In genomic region chr5:148332622-148332974, GRCm38 (mm10) we compare ENCODE assay signal across 8 mouse cellular contexts.
DNase-seq lines count a peak whose midpoint lies in the region; ATAC-seq and TF ChIP-seq lines count a peak whose summit lies in the region.

No protein-coding gene starts in this region.

- no peaks in the 10 kb centered on the region for H3K4me1 ChIP-seq in heart, adult 2 months (ENCODE audit: control insufficient read depth, insufficient read depth, low read length)
- no peaks in the 10 kb centered on the region for H3K4me1 ChIP-seq in kidney, adult 2 months (ENCODE audit: control insufficient read depth, insufficient read depth, low read length)
- H3K4me1 ChIP-seq in limb, embryonic 12.5 days (replicated peaks), result peaks cover 10% of the 10 kb centered on the region
- no peaks in the 10 kb centered on the region for H3K4me1 ChIP-seq in midbrain, embryonic 15.5 days

- H3K27me3 ChIP-seq in heart, adult 2 months (ENCODE audit: control insufficient read depth, insufficient read depth, low read length), result no peaks in the 10 kb centered on the region
- no peaks in the 10 kb centered on the region for H3K27me3 ChIP-seq in kidney, adult 2 months (replicated peaks; ENCODE audit: control insufficient read depth, insufficient read depth, low read length)
- no peaks in the 10 kb centered on the region for H3K27me3 ChIP-seq in limb, embryonic 12.5 days
- H3K27me3 ChIP-seq in midbrain, embryonic 15.5 days (replicated peaks), result no peaks in the 10 kb centered on the region

- no peak for TF ChIP-seq POLR2A in heart, adult 2 months (IDR thresholded peaks at IDR 0.05; ENCODE audit: insufficient read depth, low read depth, low read length)
- TF ChIP-seq POLR2A in kidney, adult 2 months (IDR thresholded peaks at IDR 0.05; ENCODE audit: low read depth, low read length), result no peak

- no peak overlapping the region for H3K9ac ChIP-seq in heart, adult 2 months (ENCODE audit: low read depth, low read length)
- no peak overlapping the region for H3K9ac ChIP-seq in limb, embryonic 12.5 days (replicated peaks)
- H3K9ac ChIP-seq in midbrain, embryonic 15.5 days, result no peak overlapping the region

- no peak overlapping the region for H3K4me2 ChIP-seq in limb, embryonic 12.5 days
- H3K4me2 ChIP-seq in midbrain, embryonic 15.5 days, result no peak overlapping the region

- TF ChIP-seq CTCF in heart, adult 2 months (IDR thresholded peaks at IDR 0.05), result no peak; the same call in none of the 2 replicates
- TF ChIP-seq CTCF in kidney, adult 2 months (conservative IDR thresholded peaks at IDR 0.05; ENCODE audit: insufficient read depth, insufficient read length, low read depth, low read length), result peak; percentile 93

- H3K9me3 ChIP-seq in limb, embryonic 12.5 days, result no peaks in the 10 kb centered on the region
- no peaks in the 10 kb centered on the region for H3K9me3 ChIP-seq in midbrain, embryonic 15.5 days

- 13% methylated on average over 8 of the region's 8 CpGs for WGBS in heart, adult 2 months
- 25% methylated on average over 8 of the region's 8 CpGs for WGBS in kidney, adult 2 months
- WGBS in limb, embryonic 12.5 days, result 30% methylated on average over 8 of the region's 8 CpGs
- 29% methylated on average over 8 of the region's 8 CpGs for WGBS in midbrain, embryonic 15.5 days

- H3K4me3 ChIP-seq in heart, adult 2 months, result no peak overlapping the region
- no peak overlapping the region for H3K4me3 ChIP-seq in kidney, adult 2 months (ENCODE audit: insufficient read depth, low read depth, low read length)
- no peak overlapping the region for H3K4me3 ChIP-seq in limb, embryonic 12.5 days (replicated peaks)
- H3K4me3 ChIP-seq in midbrain, embryonic 15.5 days, result no peak overlapping the region

- H3K79me2 ChIP-seq in heart, adult 2 months (replicated peaks; ENCODE audit: control insufficient read depth, insufficient read depth, low read length), result no peaks in the 10 kb centered on the region

- ATAC-seq in limb, embryonic 12.5 days (ENCODE audit: insufficient number of reproducible peaks, insufficient read depth, low FRiP score, low TSS enrichment, low read depth), result peak; percentile 65
- peak; percentile 81 for ATAC-seq in midbrain, embryonic 15.5 days (replicated peaks)

- peak; percentile 91 for DNase-seq in 3T3-L1 (ENCODE audit: low read depth, low spot score)
- DNase-seq in adrenal gland, adult 2 months, result peak; percentile 76
- peak; percentile 64 for DNase-seq in embryo, embryonic 9.5 days (ENCODE audit: extremely low spot score)
- peak; percentile 71 to 73 for DNase-seq in heart, adult 2 months
- peak; percentile 78 for DNase-seq in kidney, adult 2 months
- peak; percentile 27 to 65 for DNase-seq in spleen, adult 18-20 months

- no peak overlapping the region for H3K27ac ChIP-seq in heart, adult 2 months
- H3K27ac ChIP-seq in kidney, adult 2 months (ENCODE audit: insufficient read depth, low read depth, low read length), result no peak overlapping the region
- H3K27ac ChIP-seq in limb, embryonic 12.5 days, result no peak overlapping the region
- no peak overlapping the region for H3K27ac ChIP-seq in midbrain, embryonic 15.5 days

- TF ChIP-seq EP300 in heart, adult 2 months (IDR thresholded peaks at IDR 0.05; ENCODE audit: insufficient read depth, low read depth, low read length), result peak; percentile 90

- intact Hi-C loops in heart, adult 2 months (cut with DNase I), result loop anchor here (1.0 to 5.0 kb wide), 3 partner anchors 40 to 460 kb away; no protein-coding TSS in a partner anchor

- H3K36me3 ChIP-seq in heart, adult 2 months (ENCODE audit: control insufficient read depth, insufficient read depth, low read length), result no peaks in the 10 kb centered on the region
- no peaks in the 10 kb centered on the region for H3K36me3 ChIP-seq in kidney, adult 2 months (ENCODE audit: control insufficient read depth, insufficient read depth, low read length)
- peaks cover 36% of the 10 kb centered on the region; the same call in 1 of the 2 replicates for H3K36me3 ChIP-seq in limb, embryonic 12.5 days
- H3K36me3 ChIP-seq in midbrain, embryonic 15.5 days (replicated peaks), result no peaks in the 10 kb centered on the region
